Mouse (Mus musculus) liver, postnatal 0 days (tissue): ENCODE results near the gene Pfas.

Experiments
- CTCF ChIP-seq: sonication (generic); IDR thresholded peaks from 2 replicates; pipeline ENCODE4 v1.5.1; 2016; ENCODE audit warnings: antibody characterized with exemption, low read depth
- EP300 ChIP-seq: IDR thresholded peaks from 2 replicates; pipeline ENCODE4 v1.6.1; 2016; ENCODE audit warnings: antibody characterized with exemption, low read depth, mild to moderate bottlenecking

DNA sequence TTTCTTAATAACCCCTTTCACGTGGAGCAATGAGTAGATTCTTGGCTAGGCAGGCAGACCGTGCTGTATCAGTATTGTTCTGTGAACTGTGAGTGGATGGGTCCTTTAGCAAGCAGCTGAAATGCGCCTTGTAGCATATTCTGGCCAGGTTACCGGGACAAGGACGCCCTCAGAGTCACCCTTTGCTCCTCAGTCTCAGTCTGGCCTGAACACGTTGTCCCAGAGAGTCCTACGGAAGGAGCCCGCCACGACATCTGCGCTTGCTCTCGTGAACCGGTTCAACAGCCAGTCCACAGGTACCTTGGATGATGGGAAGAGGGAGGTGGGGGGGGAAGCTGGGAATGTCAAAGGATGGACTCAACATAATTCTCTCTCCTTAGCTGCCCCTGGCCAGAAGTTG lies 39.3 kb upstream of the Pfas start:
- TF ChIP-seq CTCF (no peak), EP300 (no peak)
